Mouse (Mus musculus) urinary bladder, postnatal 25 days (tissue): ENCODE results near the gene Ccdc12.

Source experiments
- DNase-seq: peaks from one replicate; pipeline ENCODE4 v3.0.0; 2022; ENCODE audit warnings: low spot score

Gene Ccdc12

GRCm38 (mm10) chr9:110645219-110645618, 11.1 kb upstream of the Ccdc12 start:
- no peak for DNase-seq

- no peak for DNase-seq
Observed at GRCm38 (mm10) chr9:110649775-110650174, 6.5 kb upstream of the Ccdc12 start.

DNA sequence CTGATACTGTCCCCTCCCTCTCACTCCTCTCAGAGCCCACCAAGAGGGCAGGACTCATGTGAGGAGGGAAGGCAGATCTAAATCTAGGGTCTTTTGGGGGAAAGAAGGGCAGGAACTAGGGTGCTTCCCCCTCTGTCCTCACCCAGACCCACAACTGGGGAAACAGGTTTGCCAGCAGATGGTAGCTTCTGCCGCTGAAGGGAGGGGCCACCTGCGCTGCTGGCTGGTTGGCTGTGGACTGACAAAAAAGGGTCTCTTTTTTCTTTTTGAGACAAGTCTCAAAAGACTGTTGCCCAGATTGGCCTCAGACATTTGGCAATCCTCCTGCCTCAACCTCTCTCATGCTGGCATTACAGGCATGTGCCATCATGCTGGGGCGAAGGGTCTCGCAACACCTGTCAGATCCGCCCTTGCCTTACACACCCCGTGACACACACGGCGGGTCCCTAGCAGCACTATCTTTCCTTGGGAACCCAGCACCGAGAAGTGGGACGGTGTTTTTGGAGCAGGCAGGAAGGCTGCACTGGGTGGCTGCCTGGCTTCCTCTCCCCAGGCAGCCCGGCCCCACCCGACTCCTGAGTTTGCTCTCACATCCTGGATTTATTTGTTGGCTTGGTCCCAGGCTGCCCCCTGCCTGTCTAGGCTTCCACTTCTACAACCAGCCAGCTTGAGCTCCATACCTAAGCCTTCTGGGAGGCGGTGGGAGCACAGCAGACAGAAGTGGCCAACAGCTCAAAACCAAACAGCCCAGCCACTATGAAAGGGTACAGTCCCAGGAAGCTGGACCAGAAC, 4.2 kb upstream of the Ccdc12 start:
- DNase-seq = no peak

GRCm38 (mm10) chr9:110652963-110653654, 3.2 kb upstream of the Ccdc12 start:
- DNase-seq = no peak

DNA sequence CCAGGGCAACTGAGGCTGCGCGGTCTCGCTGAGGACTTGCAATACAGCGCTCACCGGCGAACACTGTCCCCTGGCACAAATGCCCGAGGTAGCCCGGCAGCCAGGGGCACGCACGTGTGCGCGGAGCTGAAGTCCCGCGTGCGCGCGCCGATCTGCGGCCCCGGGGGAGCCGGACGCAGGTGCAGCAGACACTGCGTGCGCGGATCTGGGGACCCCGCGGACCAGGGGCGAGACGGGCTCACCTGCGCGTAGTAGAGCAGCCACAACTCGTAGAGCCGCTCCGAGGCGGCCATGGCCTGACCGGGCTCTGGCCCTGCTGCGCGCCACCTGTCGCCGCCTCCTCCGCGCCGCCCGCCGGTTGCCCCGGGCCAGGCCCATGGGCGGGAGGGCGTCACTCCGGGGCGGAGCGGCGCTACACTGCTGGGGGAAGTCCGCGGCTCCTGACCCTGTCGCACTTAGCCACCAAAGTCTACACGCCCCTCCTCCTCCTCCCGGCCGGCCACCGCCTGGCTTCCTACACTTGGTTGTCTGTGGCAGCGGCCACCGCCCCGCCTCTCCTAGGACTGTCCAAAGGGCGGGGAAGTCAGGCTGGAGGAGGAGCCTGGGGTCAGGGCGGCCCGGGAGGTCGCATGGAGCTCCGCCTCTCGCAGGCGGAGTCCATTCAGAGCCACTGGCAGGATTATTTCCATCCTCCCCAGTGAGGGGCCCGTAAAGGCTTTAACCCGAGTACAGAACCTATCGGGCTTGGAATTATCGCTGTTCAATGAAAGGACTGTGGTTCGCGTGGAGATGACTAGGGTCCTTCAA, 2.4 kb upstream of the Ccdc12 start, which contains the start of gene Nbeal2:
Gene Nbeal2, minus strand, starts transcription at position 507 of the 807 bp plus-strand sequence.
- peak; percentile 86 for DNase-seq

GRCm38 (mm10) chr9:110654726-110655650, 1.3 kb upstream of the Ccdc12 start:
- no peak for DNase-seq

DNA sequence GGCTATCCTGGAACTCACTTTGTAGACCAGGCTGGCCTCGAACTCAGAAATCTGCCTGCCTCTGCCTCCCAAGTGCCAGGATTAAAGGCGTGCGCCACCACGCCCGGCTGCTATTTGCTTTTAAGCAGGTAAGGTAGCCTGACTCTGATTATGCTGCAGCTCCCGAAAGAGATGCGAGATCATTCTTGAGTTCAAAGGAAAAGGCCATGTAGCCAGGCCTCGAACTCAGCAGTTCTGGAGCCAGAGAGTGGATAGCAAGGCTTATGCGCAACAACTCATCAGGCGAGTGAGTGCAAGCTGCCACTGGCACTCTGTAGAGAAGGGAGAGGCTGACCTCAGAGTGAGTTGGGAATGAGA, 674 bp upstream of the Ccdc12 start:
- DNase-seq = no peak

GRCm38 (mm10) chr9:110657474-110658078, 1.3 kb downstream of the Ccdc12 start:
- DNase-seq = no peak

- DNase-seq = no peak
Observed at GRCm38 (mm10) chr9:110659521-110659920, 3.2 kb downstream of the Ccdc12 start.

DNA sequence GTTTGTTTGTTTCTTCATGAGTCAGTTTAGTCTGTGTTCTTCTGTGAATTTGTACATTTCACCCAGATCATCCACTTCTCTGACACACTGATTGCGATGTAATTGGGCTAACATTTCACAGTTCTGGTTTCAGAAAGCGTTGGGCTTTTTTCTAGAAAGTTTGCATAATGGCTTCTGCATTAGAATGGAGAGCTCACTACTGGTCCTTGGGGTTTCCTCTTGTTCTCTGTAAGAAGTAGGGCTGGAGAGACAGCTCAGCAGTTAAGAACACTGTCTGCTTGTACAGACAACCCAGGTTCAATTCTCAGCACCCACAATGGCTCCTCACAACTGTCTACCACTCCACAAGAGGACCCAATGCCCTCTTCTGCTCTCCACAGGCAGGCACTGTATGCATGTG, 3.9 kb downstream of the Ccdc12 start:
- no peak for DNase-seq

DNA sequence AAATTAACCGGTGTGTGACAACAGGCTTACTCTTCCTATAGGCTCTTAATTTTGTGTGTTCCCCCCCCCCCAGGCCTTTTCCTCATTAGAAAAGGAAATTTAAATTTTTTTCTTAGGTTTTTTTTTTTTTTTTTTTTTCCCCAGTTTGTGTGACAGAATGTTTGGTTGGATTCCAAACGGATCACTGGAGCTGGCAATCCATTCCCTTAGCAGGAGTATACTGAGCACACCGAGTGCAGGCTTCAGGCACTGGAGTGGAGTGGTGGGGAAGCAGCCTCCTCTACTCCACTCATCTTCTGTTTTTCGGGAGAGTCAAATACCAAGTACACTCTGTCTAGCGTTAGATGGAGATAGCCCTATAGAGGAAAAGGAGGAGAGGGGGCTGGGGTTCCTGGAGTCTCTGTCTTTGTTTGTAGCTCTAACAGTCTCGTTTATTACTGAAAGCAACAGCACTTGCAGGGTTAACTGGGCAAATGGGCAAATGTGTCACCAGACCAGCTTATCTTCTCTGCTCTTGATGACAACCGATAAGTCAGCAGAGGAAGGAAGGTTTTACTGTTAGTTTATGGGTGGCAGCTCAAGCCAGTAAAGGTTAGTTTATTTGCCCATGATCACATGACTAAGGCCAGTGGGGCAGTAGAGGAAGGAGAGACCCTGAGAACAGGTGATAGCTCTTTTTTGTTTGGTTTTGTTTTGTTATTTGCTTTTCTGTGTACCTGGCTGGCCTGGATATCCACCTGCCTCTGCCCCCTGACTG, 4.7 kb downstream of the Ccdc12 start:
- DNase-seq = no peak

DNA sequence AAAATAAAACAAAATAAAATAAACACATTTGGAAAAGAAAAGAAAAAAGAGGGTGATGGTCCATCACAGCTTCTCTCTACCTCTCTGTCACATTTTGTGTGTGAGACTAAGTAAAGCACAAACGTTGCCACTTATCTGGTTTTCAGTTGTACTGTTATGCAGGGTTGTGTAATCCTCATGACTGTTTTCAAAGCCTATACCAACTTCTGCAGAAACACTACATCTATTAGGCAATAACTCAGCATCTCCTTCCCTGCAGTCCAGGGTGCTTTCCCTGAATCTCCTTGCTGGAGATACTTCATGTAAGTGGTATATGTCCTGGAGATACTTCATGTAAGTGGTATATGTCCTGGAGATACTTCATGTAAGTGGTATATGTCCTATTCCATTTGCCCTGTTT, 6.5 kb downstream of the Ccdc12 start:
- no peak for DNase-seq

- DNase-seq = no peak
Observed at GRCm38 (mm10) chr9:110665912-110666311, 9.6 kb downstream of the Ccdc12 start.

DNA sequence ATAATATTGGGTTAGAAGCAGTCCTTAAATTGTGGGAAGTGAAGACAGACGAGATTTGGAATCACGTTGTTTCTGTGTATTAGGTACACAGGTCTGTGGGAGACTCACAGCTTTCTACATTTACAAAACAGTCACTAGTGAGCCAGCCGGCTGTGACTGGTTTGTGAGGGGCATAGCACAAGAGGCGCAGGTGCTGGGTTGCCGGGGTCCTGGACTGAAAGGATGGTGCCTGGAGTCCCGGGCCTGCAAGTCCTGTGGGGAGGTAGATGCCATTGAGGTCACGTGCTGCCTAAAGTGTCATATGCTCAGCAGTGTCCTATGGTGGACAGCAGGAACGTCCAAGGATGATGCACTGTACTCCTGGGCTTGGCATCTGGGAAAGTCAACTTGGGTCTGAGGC, 10.1 kb downstream of the Ccdc12 start:
- DNase-seq = no peak

- no peak for DNase-seq
Observed at GRCm38 (mm10) chr9:110667219-110667836, 11.0 kb downstream of the Ccdc12 start.

DNA sequence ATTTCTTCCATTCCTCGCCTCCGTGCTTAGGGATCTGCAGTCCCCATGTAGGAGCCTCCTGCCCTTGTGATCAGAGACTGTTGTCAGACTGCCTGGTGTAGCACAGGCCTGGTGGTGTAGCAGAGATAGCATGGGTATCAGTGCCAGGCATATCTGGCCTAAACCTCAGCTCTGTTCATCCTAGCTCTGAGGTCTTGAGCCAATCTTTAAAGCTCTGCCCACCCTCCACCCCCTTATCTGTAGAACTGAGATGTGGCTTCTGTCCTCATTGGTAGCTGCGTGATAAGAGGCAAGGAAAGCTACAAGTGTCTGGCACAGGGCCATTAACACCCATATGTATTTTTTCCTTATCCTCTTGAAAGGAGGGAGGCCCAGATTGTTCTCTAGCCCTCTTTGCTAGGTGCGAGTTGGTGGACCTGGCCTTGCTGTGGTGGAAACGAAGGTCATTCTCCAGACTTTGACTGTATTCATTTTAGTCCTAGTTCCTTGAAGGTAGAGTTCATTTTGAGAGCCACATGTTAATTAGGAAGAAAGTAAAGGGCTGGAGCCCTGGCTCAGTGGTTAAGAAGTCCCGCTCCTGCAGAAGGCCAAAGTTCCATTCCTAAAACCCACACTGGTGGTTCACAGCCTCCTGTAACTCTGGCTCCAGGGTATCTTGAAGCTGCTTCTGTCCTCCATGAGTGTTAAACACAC, 12.4 kb downstream of the Ccdc12 start:
- no peak for DNase-seq

GRCm38 (mm10) chr9:110669785-110670184, 13.5 kb downstream of the Ccdc12 start:
- DNase-seq = no peak

DNA sequence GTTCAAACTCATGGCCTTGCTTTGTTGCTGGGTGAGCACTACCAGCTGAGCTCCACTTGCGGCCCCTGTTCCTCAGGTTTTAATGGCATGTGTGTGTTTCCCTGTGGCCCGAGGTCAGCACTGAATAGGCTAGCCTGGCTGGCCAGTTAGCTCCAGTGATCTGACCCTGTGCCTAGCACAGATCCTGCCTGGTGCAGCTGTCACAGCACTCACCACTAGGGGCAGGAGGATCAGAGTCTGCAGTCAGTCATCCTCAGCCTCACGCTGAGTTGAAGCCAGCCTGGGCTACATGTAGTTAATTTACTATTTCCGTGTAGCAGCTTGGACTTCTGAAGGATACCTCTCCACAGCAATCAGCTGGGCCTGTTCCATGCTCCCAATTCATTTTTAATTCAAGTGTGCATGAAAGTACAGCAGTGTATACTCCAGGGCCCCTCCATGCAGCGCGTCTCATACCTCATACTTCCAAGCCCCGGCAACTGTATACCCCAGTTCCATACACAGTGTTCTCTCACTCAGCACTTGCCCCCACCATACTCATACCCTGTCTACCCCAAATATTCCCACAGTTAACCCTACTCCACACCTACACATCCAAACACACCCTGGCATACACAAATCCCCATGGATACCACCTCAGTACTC, 16.3 kb downstream of the Ccdc12 start:
- DNase-seq = no peak
